Mouse (Mus musculus) lung, adult 18-20 months (tissue): ENCODE results near the gene Ddo.

Source experiments
- DNase-seq, 2 experiments: peaks; one replicate each; pipeline ENCODE4 v3.0.0; 2022; ENCODE audit warnings: mixed read lengths in 2 of 2

Gene Ddo

DNA sequence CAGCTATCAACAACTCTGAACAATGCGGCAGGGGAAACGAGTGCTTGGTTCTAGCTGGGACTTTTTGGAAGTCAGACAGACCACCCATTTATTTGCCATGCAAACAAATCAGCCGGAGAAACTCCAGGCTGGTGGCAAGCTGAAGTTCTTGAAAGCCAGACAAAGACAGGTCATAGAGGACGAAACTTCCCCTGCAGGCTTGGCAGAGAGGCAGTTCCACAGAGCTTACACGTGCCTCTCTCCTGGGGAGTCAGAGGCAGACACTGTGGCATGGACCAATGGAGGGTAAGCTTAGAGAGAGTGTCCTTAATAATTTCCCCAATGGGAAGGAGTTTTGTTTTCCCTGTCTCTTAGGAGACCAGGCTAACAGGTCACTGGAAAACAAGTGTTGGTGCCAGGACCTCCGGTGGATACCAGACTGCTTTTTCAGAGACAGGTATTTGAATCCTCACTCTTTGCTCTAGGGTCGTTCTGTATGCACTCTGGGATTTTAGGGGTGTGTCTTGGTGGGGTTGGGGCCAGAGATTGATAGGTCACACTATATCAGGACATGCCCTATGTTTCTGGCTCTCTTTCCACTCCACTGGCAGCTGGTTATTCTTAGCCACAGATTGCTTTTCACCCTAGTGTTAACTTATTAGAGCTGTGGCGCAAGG is at the start of gene Ddo:
Gene Ddo (plus strand): TSS at position 356 of the 656 bp plus-strand sequence.
- peak; percentile 59 to 77 for DNase-seq

DNA sequence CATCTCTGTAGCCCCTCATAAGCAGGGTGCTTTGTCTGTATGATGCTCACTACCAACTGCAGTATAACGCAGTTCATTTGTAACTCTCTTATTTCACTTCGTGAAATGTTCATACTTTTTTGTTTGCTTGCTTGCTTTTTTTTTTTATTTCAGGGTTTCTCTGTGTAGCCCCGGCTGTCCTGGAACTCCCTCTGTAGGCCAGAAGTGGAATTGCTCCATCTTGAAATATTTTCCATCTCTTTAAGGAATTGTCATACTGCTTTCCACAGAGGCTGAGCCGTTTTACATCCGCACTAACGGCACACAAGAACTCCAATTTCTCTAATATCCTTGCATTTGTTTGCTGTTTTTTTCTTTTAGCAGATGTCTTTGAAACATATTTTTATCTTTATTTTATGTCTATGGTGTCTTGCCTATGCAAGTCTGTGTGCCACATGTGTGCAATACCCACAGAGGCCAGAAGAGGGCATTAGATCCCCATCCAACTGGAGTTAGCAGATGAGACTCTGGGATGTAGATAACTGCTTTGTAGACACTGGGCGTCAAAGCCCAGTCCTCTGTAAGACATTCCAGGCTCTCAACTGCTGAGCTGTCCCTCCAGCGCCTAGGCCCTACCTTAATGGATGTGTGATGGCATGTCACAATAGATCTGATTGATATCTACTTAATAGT is 46.1 kb upstream of the Ddo start:
- no peak for DNase-seq

DNA sequence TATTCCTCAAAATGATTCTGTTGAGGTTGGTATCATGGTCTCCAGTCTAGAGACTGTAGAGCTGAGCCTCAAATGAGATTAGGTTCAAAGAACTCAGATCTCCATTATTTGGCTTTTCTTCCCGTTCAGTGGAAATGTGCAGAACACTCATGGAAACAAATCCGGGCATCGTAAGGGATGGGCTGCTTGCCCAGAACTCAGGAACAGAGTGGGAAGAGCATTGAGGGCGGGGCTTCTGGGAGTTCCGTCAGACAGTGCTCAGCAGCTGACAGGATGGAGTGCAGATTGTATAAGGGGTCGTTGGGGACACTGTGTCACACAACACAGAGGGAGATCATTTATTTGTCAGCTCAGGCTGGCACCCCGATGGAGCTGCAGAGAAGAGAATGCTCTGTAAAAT is 37.6 kb upstream of the Ddo start:
- no peak for DNase-seq

DNA sequence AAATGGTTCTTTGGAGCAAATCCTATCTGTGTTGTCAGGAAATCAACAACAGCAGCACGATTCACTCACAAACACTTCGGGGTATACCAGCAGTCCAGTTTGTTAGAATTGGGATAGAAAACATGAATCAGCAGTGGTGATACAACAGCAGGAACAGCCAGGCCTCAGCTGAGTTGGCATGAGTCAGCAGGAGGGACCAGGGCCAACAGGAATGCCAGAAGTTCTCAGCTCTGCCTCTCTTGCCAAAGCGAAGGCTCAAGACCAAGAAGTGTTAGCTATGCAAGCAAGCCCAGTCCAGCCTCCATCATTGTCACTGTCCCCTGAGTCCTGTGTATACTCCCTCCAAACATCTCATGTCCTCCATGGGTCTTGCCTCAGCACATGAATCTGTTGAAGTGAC is 32.6 kb upstream of the Ddo start:
- DNase-seq, result peak in 1 of 2 experiments; percentile 20

DNA sequence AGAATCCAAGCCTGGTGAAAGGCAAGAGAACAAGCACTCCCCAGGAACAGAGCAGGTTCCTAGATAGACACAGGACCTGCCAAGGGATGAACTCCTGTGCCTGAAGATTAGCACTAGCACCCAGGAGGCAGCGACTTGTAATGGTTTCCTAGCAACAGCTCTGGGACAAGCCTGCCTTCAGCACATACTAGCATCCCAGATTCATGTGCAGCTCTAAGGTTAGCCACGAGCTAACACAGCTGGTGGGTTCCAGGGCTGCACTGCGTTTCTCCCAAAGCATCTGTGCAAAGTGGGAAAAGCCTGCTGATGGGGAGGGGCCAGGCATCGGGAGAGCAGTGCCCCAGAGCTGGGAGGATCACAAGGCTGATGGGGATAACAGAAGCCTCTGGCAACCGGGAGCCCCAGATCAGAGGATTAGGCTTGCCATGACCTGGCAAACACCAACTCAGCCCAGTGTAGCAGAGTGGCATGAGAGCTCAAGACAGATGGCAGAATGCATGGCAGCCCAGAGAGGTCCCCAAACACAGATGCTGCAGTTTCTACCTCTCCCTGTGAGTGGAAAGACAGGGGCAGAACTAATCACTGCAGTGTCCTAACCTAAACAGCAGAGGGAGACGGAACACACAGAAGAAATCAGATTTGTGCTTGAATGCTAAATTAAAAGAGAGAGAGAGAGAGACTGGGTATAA is 25.0 kb upstream of the Ddo start:
- no peak for DNase-seq

DNA sequence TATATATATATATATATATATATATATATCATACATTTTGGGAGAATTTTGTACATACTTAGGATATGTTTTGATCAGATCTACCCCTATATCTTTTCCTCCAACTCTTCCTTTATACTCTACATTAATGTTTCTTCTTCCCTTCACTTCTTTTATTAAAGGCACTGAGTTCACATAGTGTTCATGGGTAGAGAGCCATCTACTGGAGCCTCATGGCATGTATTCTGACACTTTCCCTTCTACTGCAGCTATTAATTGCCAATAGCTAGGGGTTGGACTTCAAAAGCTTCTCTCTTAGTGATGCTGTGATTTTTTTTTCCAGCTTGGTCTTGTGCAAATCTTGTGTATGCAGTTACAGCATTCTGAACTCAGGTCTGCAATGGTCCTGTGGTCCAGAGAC is 11.8 kb upstream of the Ddo start:
- DNase-seq, result no peak

DNA sequence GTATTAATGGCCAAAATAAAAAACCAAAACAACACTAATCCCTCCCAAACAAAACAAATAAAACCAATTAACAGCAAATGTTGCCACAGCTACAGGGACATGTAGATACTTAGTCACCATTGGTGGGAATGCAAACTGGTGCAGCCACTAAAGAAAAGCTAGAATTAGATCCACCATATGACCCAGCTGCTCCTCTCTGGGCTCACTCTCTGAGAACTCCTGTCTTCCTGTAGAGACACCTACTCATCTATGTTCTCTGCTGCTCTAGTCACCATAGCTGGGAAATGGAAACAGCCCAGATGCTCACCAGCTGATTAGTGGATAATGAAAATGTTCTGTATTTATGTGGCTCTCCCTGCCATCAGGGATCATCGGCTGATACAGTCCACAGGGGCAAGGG is 10.1 kb upstream of the Ddo start:
- DNase-seq, result no peak

DNA sequence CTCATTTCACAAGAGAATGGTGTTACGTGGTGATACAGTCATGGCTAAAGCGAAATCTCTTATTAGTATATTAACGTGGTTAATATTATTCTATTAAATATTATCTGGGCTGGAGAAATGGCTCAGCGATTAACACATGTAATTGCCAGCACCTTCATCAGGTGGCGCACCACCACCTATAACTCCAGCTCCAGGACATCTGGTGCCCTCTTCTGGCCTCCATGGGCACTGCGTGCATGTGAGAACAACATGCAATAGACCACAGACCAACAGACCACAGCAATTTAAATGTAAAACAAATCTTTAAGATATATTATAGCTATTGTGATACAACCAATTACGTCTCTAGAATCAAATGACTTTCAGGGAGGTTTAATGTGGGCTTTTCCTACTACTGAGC is 671 bp upstream of the Ddo start:
- DNase-seq, result peak; percentile 45 to 62

DNA sequence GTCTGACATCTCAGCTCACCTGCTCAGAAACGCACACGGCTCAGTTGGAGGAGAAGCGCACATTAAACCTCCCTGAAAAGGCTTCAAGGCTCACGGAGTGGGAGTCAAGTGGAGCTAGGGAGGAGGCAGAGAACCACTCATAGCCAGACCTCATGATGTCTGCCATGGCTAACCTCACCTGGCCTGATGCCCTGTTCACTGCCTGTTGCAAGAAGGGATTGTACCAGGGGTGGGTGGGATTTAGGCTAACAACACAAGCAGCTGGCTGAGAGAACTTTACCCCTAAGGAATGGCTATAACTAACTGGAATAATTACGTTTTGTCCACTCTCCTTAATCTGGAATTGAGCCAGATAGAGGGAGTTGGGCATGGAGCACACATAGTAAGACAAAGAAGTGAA is 646 bp downstream of the Ddo start:
- DNase-seq, result peak; percentile 57 to 72

DNA sequence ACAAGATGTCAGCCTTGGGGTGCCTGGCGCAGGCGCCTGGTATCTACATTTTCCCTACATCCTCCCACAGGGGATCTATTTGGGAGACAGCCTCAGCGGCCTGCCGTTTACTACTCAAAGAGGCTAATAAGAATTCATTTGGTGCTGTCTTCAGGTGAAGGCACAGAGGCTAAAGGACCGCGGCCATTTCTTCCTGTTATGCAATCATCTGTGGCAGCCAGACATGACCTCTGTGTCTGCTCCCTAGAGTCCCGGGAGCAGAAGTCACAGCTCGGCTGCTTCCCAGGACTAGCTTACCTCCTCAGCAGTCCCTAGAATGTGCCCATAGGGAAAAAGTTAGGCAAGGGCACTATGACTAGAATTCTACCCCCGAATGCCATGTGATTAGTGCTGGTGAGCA is 1.1 kb downstream of the Ddo start:
- DNase-seq, result no peak

DNA sequence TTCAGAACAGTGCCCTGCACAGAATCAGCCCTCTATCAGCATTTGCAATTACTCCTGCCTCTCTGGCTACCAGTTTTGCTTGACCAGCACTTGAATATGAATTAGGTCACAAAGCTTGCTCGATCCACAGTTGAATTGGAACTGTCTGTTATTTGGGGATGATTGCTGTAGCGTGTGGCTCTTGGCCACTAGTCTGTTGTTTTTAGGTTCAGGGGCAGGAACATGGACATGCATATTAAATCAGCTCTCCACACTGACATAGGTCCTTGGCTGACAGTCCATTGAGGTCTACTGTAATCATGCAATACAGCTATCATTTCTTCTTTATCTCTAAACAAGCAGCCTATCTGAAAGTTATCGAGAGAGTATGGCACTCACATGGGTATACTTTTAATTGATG is 2.3 kb downstream of the Ddo start:
- no peak for DNase-seq

DNA sequence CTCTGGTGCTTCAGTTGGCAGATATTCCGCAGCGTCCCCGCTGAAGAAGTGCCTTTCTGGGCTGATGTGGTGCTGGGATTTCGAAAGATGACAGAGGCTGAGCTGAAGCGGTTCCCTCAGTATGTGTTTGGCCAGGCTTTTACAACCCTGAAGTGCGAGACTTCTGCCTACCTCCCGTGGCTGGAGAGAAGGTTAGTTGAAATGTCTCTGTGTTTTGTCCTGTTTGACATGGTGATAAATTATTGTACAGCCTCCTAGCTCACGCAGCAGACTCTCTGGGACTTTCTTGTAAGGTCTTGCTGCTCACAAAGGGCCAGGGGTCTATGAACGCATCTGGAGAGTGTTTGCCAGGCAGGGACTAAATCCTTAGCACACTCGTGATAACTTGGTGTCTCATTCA is 7.5 kb downstream of the Ddo start:
- no peak for DNase-seq

DNA sequence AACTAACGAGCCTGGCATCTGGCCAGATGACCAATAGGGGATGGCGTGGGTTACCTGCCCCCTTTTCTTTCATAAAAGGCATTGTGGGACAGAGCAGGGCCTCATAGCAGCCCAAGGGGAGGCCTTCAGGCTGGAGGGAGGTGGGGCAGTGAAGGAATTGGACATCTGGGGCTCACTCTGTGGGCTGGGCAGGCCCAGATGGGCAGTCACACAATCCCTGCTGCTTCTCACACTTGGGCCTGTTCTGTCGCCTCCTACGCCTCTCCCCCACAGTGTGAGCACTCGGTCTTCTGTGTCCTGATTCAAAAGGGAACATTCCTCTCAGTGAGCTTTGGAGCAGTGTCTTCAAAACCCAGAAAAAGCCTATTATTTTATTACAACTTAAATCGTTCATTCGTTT is 8.5 kb downstream of the Ddo start:
- DNase-seq, result no peak

DNA sequence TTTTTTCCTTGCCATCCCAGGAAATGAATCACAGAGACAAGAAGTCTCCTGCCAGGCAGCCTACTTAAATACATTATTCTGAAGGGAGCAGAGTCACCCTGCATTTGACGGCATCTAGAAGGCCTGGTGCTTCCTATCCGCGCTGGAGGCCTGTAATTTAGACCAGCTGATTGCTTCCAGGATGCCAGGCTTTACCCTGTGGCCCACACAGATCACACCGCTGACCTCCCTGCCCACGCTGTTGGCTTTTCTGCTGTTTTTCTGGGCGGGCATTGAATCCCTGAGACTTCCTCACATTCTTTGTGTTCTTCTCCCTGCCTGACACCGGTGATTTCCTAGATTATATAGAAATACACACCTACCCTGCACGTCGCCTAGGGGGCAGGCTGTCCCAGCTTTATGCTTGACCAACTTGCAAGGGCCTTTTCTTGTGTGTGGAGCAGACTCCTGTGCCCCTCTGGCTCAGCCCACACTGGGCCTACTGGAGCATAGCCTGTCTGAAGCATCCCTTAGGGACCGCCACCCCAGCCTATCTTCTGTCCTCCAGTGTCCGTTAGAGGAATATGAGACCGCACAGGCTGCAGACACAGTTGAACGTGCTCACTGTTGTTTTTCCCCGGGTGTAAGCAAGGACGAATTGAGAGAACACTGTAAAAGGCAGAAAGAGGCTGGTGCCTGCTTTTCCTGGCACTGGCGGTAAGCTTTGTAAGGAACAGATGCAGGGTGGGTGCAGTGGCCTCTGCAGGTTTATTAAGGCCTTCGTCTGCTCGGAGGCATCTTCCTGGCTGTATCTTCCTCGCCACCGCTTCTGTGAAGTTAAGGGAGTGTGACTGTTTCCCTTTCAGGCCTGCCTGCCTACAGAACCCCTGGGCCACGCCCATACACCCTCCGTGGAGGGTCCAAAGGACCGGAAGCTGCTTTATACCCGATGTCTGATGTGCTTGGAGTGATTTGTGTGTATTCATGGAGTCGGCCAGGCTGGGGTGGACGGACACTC is 9.3 kb downstream of the Ddo start:
- DNase-seq, result no peak

DNA sequence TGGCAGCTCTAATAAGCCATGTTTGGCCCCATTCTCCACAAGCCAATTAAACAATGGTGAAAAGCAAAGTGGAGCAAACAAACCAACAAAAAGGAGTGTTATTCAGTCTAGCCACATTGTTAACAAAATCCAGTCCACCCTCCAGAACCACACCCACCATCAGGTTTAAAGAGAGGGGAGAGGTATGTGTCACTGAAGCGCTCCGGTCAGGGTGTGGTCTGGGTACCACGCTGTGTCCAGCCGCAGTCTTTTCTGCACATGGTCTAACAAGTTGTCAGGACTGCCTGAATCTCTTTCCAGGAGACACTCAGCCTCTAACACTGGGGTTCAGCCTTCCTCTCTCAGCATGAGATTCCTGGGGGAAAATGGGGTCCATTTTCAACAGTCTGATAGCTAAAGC is 10.6 kb downstream of the Ddo start:
- no peak for DNase-seq

DNA sequence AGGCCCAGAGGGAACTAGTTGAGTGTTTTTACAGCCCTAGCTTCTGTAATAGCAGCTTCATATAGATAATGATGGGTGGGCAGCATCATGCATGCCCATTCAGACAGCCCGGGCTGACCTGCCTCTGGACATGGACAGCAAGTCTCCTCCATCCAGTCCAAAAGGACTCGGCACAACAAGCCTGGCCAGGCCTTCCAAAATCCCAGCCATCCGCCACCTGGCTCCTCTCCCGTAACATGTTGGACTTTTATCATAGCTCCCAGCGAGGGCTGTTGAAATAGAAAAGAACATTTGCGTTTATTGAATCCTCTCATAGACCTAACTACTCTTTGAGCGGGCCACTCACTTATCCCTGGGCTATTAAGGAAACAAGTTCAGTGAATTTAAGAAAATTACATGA is 12.1 kb downstream of the Ddo start:
- no peak for DNase-seq

DNA sequence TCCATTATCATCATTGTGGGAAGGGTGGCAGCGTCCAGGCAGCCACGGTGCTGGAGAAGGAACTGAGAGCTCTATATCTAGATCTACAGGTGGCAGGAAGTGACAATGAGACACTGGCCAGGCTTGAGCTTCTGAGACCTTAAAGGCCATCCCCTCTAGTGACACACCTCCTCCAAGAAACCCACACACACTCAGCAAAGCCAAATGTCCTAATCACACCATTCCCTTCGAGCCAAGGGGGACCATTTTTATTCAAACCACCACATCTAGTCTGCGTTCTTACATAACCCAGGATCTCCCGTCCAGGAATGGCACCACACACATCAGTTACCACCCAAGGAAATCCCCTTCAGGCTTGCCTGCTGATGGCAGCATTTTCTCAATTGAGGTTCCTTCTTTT is 13.3 kb downstream of the Ddo start:
- no peak for DNase-seq

DNA sequence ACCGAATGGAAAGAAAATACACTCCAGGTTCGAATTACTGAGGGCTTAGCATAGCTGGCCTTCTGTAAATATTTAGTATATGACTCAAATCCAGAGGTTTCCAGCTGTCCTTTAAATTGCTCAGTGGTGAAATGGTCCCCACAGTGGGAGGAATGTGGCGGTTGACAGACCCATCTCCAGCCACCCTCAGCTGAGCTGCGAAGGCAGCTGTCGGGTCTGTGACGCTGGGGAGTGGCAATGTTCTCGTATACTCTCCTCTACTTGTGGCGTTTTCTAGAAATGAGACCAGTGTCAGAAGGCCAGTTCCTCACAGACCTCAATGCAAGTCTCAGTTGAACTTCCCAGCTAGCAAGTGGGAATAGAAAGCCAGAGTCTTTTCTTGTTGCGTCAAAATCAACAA is 14.6 kb downstream of the Ddo start:
- no peak for DNase-seq

DNA sequence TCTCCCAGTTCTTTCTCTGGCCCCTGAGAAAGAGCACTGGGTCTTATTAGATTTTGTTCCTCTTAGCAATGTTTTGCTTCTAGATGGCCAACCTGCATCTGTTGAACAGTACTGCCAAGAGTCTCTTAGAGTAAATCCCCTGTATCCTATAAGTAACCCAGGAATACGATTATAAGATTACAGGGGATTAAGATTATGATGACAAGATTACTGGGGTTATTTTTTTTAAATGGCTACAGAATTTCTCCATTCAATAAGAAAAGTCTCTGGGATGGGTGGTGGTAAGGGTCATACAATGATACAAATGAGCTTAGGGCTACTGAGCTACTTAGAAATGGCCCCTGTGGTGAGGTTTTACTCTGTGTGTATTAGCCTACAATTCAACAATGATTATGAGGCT is 15.5 kb downstream of the Ddo start:
- DNase-seq, result no peak

DNA sequence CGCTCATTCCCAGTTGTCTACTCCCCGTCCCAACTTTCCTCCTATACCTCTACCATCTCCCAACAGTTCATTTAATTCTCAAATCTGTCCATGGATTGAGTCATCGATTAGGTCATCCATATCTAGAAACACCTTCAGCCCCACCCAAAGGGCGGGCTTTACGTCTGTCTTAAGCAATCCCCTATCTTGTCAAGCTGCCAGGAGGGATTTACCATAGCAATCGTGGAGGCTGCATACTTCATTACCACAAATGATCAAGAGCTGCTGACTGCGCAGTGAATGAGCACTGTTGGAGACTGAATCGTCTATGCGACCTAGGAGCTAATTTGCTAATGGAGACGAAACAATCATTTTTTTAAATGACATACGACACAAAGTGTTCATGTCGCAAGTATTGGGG is 19.0 kb downstream of the Ddo start:
- DNase-seq, result no peak

DNA sequence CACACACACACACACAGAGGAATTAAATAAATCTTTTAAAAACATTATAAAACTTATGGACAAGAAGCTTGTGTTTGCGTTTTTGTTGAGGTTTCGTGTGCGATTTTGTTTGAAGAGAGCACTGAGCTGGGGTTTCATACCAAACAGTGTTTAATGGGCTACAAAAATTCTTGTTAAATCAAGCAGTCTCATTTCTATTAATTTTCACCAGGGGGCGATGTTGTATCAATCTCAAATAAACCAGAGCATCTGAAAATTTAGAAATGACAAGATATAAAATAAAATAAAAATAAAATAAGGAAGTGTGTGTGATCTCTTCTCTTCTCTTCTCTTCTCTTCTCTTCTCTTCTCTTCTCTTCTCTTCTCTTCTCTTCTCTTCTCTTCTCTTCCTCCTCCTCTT is 19.8 kb downstream of the Ddo start:
- no peak for DNase-seq

DNA sequence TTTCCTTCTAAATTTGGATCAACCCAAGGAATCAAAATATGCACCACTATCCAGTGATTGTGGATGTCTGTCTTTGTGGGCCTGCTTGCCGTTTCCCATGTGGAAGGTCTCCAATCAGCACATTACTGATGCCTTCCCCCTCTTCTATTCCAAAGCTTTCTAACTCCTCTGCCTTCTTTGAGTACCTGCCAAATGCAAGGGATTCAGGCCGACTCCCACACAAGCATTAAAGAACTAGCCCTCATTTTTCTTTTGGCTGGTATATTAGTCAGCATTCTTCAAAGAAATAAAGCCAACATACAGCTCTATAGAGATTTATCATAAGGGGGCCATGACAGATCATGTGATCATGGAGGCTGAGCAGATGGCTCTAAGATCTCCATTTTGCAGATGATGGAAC is 21.9 kb downstream of the Ddo start:
- no peak for DNase-seq

DNA sequence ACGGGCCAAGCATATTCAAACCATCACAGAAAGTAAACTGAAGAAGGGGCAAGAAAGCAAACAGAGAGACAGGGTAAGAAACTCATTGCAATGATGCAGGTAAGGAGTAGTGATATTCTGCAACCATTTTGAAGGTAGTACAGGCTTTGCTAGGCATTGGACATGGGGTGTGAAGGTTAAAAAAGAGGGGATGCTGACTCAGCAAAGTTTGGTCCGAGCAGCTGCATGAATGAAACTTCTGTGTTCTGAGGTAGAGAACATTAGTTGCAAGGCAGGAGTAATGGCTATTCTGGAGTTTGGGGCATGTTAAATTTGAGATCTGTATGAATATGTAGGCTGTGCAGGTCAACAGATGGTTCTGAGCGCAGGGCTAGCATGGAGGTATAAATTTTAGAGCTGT is 35.5 kb downstream of the Ddo start:
- no peak for DNase-seq
